Mouse (Mus musculus) limb, embryonic 13.5 days (tissue): ENCODE results near the gene Cdkal1. TPM values are rescaled to one million over a fixed set of nuclear protein-coding genes. Genes with fewer than 3 reads are reported as not detected.

Experiments
- ATAC-seq: fragments of 200-750 bp; cut with Nextera tagmentation; 2 replicates; pipeline ENCODE4 v1.8.0; 2017; ENCODE audit warnings: low read depth, moderate number of reproducible peaks, moderate TSS enrichment; ENCODE audit not compliant: low FRiP score
- H3K27ac ChIP-seq: fragments of 300-500 bp; sonication (generic); 2 replicates; pipeline ENCODE4 v1.5.1; 2015; ENCODE audit warnings: inconsistent platforms, mild to moderate bottlenecking, moderate library complexity
- H3K27me3 ChIP-seq: fragments of 300-500 bp; sonication (generic); 2 replicates; pipeline ENCODE4 v1.6.1; 2015; ENCODE audit warnings: mild to moderate bottlenecking, inconsistent platforms
- H3K36me3 ChIP-seq: fragments of 300-500 bp; sonication (generic); 2 replicates; pipeline ENCODE4 v1.6.1; 2015; ENCODE audit warnings: inconsistent platforms, mild to moderate bottlenecking, moderate library complexity
- H3K4me1 ChIP-seq: fragments of 300-500 bp; sonication (generic); 2 replicates; pipeline ENCODE4 v1.6.1; 2015; ENCODE audit warnings: inconsistent platforms
- H3K4me2 ChIP-seq: fragments of 300-500 bp; sonication (generic); replicated peaks from 2 replicates; pipeline ENCODE4 v1.6.1; 2015; ENCODE audit warnings: inconsistent platforms, mild to moderate bottlenecking, moderate library complexity
- H3K4me3 ChIP-seq: fragments of 300-500 bp; sonication (generic); 2 replicates; pipeline ENCODE4 v1.5.1; 2015; ENCODE audit warnings: moderate library complexity, mild to moderate bottlenecking, inconsistent platforms
- H3K9ac ChIP-seq: fragments of 300-500 bp; sonication (generic); 2 replicates; pipeline ENCODE4 v1.6.1; 2015; ENCODE audit warnings: mild to moderate bottlenecking, inconsistent platforms
- H3K9me3 ChIP-seq: fragments of 300-500 bp; sonication (generic); 2 replicates; pipeline ENCODE4 v1.6.1; 2016; ENCODE audit warnings: inconsistent platforms
- WGBS: fragments of 180-500 bp; shearing (Covaris S2); methylation state at CpG from one replicate; pipeline ENCODE4 v1.1.7; 2015; 5-methylcytosine and 5-hydroxymethylcytosine counted together
- polyA plus RNA-seq: library from polyadenylated mRNA; unstranded; fragments of >200 nt; fragmentation: Nextera tagmentation; extraction: Ambion mirVana; gene quantifications from 2 replicates; pipeline ENCODE4 v1.2.1, GENCODE M21; 2015

Cdkal1 gene
- polyA plus RNA-seq, 1 experiment from 2014 or later = 37.9 TPM

DNA sequence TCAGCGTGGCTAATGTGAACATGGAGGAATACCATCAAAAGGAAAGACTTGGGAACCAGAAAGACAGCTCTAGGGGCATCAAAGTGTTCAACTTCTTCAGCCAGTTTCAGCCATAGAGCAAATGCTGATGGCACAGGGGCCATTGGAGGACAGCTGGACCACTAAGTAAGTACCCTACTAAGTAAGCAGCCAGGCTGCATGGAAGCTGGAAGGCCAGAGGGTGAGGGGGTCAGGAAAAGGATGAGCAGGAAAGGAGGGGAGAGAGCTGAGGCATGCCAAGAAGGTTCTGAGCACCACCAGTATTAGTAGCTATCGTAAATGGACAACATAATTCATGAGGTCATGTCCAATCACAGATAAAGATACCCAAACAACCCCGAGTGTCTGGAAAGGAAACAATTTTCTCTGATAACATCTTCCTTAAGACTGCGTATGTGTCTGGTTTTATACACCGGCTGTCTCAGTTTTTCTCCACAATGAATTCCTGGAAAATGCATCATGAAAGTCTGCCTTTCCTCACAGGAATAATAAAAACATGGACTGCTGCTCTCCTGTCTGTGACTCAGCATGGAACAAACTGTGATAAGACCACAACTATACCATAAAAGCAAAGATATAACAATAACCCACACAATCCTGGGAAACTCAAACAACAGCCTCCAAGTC lies 352.9 kb downstream of the Cdkal1 start:
- Histone ChIP-seq H3K27me3 (no peaks in the 10 kb centered on the region), H3K4me2 (no peak overlapping the region), H3K4me1 (peaks cover 17% of the 10 kb centered on the region), H3K4me3 (no peak overlapping the region), H3K27ac (no peak overlapping the region), H3K9me3 (no peaks in the 10 kb centered on the region), H3K9ac (no peak overlapping the region), H3K36me3 (no peaks in the 10 kb centered on the region)
- no peak for ATAC-seq
- 65% methylated on average over 5 of the region's 5 CpGs for WGBS

DNA sequence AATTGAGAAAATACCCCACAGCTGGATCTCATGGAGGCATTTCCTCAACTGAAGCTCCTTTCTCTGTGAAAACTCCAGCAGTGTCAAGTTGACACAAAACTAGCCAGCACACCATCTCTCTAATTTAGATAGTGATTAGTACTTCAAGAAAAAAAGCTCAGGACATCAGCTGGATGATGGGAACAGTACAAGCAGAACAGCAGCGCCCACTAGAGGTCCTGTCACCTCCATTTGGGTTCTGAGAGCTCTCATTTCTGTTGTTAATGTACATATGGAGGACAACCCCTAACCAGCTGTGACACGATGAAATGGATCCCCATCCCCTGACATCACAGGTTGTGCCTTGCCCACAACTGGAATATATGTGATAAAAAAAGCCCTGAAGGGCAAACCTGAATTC lies 354.3 kb downstream of the Cdkal1 start:
- Histone ChIP-seq H3K27me3 (no peaks in the 10 kb centered on the region), H3K4me2 (no peak overlapping the region), H3K36me3 (no peaks in the 10 kb centered on the region), H3K4me3 (no peak overlapping the region), H3K9ac (no peak overlapping the region), H3K27ac (no peak overlapping the region), H3K9me3 (no peaks in the 10 kb centered on the region), H3K4me1 (peaks cover 17% of the 10 kb centered on the region)
- no peak for ATAC-seq
- WGBS = 60% methylated on average over 2 of the region's 2 CpGs

DNA sequence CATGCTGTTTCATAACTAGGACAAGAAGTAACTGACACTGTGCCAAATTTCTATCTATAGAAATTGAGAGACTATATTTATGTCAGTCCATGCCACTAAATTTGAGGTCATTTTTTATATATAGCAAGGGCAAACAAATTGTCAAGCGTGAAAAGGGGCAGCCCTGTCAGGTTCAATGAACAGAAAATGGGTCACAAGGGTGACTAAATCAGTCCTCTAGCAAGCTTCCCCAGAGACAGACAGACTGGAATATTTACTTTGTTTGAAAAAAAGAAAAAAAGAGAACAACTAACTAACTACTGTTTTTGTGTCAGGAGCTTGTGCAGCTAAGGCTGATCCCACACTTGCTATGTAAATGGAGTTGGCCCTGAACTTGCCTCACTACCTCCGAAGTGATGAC lies 355.7 kb downstream of the Cdkal1 start:
- Histone ChIP-seq H3K36me3 (no peaks in the 10 kb centered on the region), H3K9ac (no peak overlapping the region), H3K4me1 (peaks cover 17% of the 10 kb centered on the region), H3K27ac (no peak overlapping the region), H3K4me2 (no peak overlapping the region), H3K9me3 (no peaks in the 10 kb centered on the region), H3K4me3 (no peak overlapping the region), H3K27me3 (no peaks in the 10 kb centered on the region)
- 87% methylated on average over 2 of the region's 2 CpGs for WGBS
- no peak for ATAC-seq

DNA sequence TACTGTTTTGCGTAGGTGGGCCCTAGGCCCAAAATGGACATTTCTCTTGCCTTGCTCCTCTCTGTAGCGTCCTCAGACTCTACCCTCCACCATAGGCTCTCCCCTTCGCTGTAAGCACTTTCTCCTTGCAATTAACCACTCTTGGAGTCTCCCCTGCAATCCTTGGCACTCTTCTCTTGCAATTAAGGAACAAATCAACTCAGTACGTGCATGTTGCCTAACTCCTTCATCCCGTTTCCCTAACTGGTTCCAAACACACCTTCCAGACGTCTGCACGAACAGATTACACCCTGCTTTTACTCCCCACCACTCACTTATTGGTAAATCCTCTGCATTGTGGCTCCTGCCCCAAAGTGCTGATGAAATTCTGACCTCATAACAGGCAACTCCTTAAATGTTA lies 358.2 kb downstream of the Cdkal1 start:
- no peak overlapping the region for H3K27ac ChIP-seq
- H3K36me3 ChIP-seq = no peaks in the 10 kb centered on the region
- 55% methylated on average over 7 of the region's 7 CpGs for WGBS
- ATAC-seq = no peak
- peaks cover 2% of the 10 kb centered on the region; the same call in 1 of the 2 replicates for H3K4me1 ChIP-seq
- no peaks in the 10 kb centered on the region for H3K9me3 ChIP-seq
- no peaks in the 10 kb centered on the region for H3K27me3 ChIP-seq
- H3K4me3 ChIP-seq = no peak overlapping the region
- H3K4me2 ChIP-seq = no peak overlapping the region
- no peak overlapping the region for H3K9ac ChIP-seq

DNA sequence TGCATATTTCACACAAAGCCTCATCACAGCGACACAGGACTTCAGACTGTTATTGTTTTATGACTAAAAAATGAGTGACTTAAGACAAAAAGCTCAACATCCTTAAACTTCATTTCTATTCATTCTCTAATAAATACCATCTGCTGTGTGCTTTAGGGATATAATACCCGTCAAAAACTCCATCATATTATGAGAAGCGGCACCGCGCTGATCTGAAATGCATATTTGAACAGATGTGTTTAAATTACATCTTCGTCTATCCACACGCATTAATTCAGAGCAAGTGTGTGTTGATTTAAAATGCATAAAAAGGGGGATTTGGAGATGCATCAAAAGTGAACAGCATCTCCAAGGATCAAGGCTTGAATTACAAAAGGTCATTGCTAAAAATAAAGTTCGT lies 365.1 kb downstream of the Cdkal1 start:
- no peak for ATAC-seq
- Histone ChIP-seq H3K4me1 (no peaks in the 10 kb centered on the region), H3K27me3 (no peaks in the 10 kb centered on the region), H3K9me3 (no peaks in the 10 kb centered on the region), H3K4me2 (no peak overlapping the region), H3K27ac (no peak overlapping the region), H3K4me3 (no peak overlapping the region), H3K36me3 (no peaks in the 10 kb centered on the region), H3K9ac (no peak overlapping the region)
- WGBS = 76% methylated on average over 8 of the region's 8 CpGs

DNA sequence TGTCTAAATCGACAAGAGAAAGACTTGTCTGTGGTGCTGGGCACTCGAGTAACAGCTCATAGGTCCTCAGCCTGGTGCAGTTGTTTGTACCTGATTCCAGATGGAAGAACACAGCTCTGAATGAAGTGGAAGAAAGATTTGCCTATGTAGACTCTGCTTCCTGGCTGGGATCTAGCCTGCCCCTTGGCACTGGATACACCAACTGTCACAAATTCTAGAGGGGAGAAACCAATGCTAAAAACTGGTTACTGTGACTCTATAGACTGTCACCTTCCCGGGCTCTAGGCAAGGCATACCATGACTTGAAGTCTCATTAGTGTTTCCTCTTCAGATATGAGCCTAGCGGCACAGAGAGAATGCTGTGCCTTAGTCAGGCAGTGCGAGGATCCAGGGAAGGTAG lies 366.0 kb downstream of the Cdkal1 start:
- no peaks in the 10 kb centered on the region for H3K9me3 ChIP-seq
- no peaks in the 10 kb centered on the region for H3K4me1 ChIP-seq
- H3K9ac ChIP-seq = no peak overlapping the region
- no peak for ATAC-seq
- no peaks in the 10 kb centered on the region for H3K36me3 ChIP-seq
- H3K4me3 ChIP-seq = no peak overlapping the region
- H3K27me3 ChIP-seq = no peaks in the 10 kb centered on the region
- no peak overlapping the region for H3K4me2 ChIP-seq
- WGBS = 78% methylated on average over 5 of the region's 5 CpGs
- H3K27ac ChIP-seq = no peak overlapping the region

DNA sequence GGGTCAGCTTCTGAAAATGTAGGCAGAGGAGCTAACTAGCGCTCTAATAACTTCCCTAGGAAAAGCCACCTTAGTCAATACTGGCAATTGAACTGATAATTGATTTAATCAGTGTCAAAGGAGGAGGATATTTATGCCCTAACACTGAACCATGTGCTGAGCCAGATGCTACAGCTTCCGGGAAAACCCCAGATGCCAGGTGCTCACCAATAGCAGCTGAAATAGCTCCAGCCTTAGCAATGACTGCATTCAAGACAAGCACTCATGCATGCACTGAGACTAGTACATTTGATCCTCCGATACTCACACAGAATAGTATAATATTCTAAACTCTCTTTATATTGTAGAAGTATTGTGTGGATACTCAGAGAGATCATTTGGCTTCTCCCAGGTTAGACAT lies 368.8 kb downstream of the Cdkal1 start:
- Histone ChIP-seq H3K9ac (no peak overlapping the region), H3K9me3 (no peaks in the 10 kb centered on the region), H3K4me1 (no peaks in the 10 kb centered on the region), H3K4me2 (no peak overlapping the region), H3K36me3 (no peaks in the 10 kb centered on the region), H3K27me3 (no peaks in the 10 kb centered on the region), H3K4me3 (no peak overlapping the region), H3K27ac (no peak overlapping the region)
- ATAC-seq = no peak
- WGBS = 59% methylated on average over 3 of the region's 3 CpGs

DNA sequence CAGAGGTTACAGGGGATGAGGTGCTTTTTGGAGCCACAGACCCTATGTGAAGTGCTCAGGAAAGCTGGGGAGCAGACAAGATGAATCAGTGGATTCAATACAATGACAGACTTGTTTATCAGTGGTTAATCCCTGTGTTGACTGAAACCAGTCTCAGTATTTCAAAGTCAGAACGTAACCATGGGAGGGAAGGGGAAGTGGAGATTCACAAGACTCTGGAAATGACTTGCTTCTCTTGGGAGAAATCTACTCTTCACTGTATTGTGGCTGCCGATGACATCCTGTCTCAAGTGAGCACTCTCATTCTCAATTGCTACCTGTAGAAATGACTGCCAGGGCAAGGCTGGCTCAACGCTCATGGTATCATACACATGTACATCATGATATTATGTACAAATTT lies 371.5 kb downstream of the Cdkal1 start:
- ATAC-seq = no peak
- H3K9ac ChIP-seq = no peak overlapping the region
- H3K27me3 ChIP-seq = no peaks in the 10 kb centered on the region
- no peaks in the 10 kb centered on the region for H3K9me3 ChIP-seq
- no peak overlapping the region for H3K27ac ChIP-seq
- no peaks in the 10 kb centered on the region for H3K4me1 ChIP-seq
- 73% methylated on average over 3 of the region's 3 CpGs for WGBS
- no peak overlapping the region for H3K4me2 ChIP-seq
- H3K36me3 ChIP-seq = no peaks in the 10 kb centered on the region
- no peak overlapping the region for H3K4me3 ChIP-seq

DNA sequence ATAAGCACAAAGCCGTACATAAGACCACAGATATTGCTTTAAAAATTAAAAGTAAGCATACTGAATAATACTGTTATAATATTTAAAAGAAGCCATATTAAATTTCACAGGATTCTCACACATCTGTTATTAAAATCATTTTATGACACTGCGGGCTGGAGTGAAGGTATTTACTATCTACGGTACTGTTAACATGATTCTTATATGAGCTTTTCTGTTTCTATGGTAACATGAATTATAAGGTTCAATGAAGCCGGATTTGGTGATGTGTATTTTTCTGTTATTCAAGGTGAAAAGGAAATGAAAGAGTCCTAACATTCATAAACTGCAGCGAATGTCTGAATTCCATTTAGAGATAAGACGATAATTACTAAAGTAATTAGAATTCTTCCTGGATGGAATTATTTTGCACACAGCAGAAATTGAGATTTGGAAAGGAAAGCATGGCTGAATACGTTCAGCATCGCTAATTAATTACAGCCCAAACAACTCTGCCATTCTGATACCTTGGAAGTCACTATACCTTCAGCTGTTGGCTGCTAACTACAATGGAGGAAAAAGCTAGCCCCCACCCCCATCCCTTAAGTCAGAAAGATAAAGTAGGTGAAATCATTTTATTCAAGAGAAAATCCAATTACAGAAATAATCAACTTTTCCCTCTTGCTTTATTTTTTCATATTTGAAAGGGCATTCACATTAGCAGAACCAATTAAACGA lies 373.2 kb downstream of the Cdkal1 start:
- no peak overlapping the region for H3K4me3 ChIP-seq
- H3K4me1 ChIP-seq = no peaks in the 10 kb centered on the region

DNA sequence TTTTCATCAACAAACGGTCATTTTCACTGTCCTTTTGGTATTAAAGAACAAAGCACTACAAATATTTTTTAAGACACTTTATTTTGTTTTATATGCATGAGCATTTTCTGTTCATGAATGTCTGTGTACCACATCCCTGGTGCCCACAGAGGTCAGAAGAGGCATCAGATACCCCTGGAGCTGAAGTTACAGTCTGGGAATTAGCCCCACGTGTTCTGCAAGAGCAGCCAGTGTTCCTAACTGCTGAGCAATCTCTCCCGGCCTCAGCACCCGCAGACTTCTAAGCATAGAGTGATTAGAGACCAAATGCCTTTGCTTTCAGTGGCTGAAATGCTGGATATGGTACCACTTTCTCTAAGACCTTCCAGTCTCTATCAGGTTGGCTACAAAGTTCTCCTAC lies 379.1 kb downstream of the Cdkal1 start:
- ATAC-seq = no peak
- H3K4me3 ChIP-seq = no peak overlapping the region

More for the DNA sequence above, 373.2 kb downstream of the Cdkal1 start:
- no peak overlapping the region for H3K27ac ChIP-seq
- ATAC-seq = no peak
- H3K9ac ChIP-seq = no peak overlapping the region
- 74% methylated on average over 9 of the region's 9 CpGs for WGBS
- no peaks in the 10 kb centered on the region for H3K9me3 ChIP-seq
- no peaks in the 10 kb centered on the region for H3K27me3 ChIP-seq
- no peak overlapping the region for H3K4me2 ChIP-seq
- H3K36me3 ChIP-seq = no peaks in the 10 kb centered on the region

DNA sequence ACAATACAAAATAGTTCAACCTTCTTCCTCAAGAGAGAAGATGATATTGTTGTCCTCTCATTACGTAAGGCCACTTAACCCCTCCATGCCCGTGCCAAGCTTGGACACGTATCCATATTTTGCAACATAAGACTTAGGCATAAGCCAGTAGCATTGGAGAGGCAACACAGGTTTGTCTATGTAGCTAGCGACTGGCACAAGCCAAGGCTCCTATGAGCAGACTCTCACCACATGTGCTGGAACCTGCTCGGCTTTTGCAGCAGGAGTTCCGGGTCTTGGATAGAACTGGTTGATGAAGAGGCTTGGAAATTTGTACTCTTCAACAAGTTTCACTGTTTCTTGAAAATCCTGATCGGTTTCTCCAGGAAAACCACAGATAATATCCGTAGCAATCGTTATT lies 381.2 kb downstream of the Cdkal1 start:
- H3K9me3 ChIP-seq = no peaks in the 10 kb centered on the region
- no peaks in the 10 kb centered on the region for H3K27me3 ChIP-seq
- 0 out of 2 replicates have a peak, but pooled peaks cover 3% of the 10 kb centered on the region for H3K4me1 ChIP-seq
- no peak overlapping the region for H3K4me2 ChIP-seq
- no peak for ATAC-seq
- no peak overlapping the region for H3K4me3 ChIP-seq
- no peak overlapping the region for H3K27ac ChIP-seq
- H3K9ac ChIP-seq = no peak overlapping the region
- WGBS = 90% methylated on average over 9 of the region's 9 CpGs
- no peaks in the 10 kb centered on the region for H3K36me3 ChIP-seq

More for the DNA sequence above, 379.1 kb downstream of the Cdkal1 start:
- no peak overlapping the region for H3K4me2 ChIP-seq
- no peak overlapping the region for H3K9ac ChIP-seq
- 70% methylated on average over 4 of the region's 4 CpGs for WGBS
- H3K27ac ChIP-seq = no peak overlapping the region
- no peaks in the 10 kb centered on the region for H3K36me3 ChIP-seq
- no peaks in the 10 kb centered on the region for H3K9me3 ChIP-seq
- no peaks in the 10 kb centered on the region for H3K27me3 ChIP-seq
- H3K4me1 ChIP-seq = 0 out of 2 replicates have a peak, but pooled peaks cover 3% of the 10 kb centered on the region

DNA sequence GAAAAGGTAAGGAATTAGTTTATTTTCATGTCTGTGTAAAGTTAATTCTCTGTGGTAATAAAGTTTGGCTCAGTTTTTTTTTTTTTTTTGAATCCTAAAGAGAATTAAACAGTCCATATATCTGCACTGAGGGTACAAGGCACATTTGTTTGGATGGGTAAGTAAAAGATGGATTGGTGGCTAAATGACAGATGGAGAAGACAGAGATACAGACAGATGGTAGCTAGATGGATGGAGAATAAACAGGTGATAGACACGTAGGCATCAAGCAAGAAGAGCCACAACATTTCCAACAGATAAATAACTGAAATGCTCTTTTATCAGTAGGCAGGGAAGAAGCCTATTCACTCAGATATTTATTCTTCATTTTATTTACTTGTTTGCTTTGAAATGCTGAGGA lies 381.7 kb downstream of the Cdkal1 start:
- Histone ChIP-seq H3K4me1 (0 out of 2 replicates have a peak, but pooled peaks cover 3% of the 10 kb centered on the region), H3K4me2 (no peak overlapping the region), H3K36me3 (no peaks in the 10 kb centered on the region), H3K27me3 (no peaks in the 10 kb centered on the region), H3K4me3 (no peak overlapping the region), H3K9me3 (no peaks in the 10 kb centered on the region), H3K27ac (no peak overlapping the region), H3K9ac (no peak overlapping the region)
- WGBS = 97% methylated on average over 1 of the region's 1 CpGs
- ATAC-seq = no peak

DNA sequence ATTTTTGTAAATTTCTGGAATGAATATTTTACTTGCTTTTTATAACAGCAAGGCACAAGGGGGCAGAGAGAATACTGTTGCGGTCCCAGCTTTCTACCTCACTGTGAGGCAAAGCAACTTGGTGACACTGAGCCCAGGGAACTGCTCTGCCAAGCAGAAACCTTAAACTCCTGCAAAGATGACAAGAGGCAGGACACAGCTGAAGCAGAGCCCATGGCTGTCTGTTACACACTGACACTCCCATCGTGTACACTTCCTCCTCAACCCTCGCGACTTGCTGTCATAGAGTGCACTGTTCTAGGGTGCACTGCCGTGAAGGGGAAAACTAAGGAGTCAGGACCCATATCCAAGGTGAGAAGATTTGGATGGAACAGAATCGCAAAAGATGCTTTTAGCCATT lies 393.2 kb downstream of the Cdkal1 start:
- Histone ChIP-seq H3K9ac (no peak overlapping the region), H3K4me1 (peaks cover 14% of the 10 kb centered on the region), H3K4me2 (no peak overlapping the region), H3K9me3 (no peaks in the 10 kb centered on the region), H3K27ac (no peak overlapping the region), H3K27me3 (no peaks in the 10 kb centered on the region), H3K4me3 (no peak overlapping the region), H3K36me3 (no peaks in the 10 kb centered on the region)
- 85% methylated on average over 6 of the region's 6 CpGs for WGBS
- ATAC-seq = no peak
